Comparison of ENCODE assay signal across 10 mouse cellular contexts in the genomic region with DNA sequence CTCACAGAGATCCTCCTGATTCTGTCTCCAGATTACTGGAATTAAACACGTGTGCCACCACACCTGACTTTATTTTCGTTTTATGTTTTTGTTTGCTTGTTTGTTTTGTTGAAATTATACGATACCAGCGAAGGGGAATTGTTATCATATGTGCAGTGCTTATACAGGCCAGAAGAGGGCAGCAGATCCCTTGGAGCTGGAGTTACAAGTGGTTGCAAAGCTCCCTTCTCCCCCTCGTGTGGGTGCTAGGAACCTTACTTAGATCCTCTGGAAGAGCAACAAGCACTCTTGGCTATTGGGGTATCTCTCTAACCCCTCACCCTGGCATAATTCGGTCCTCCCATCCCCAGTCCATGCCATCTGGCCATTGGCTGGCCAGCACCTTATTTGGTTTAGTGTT. TPM values are rescaled to one million over a fixed set of nuclear protein-coding genes. Genes with fewer than 3 reads are reported as not detected.
DNase-seq lines count a peak whose midpoint lies in the region; ATAC-seq and TF ChIP-seq lines count a peak whose summit lies in the region.
"Had no signal": no experiment of that assay in that cellular context is flagged by ENCODE, and none has a peak within 500 bp of the region (broad histone marks: within the 10 kb centered on the region; RNA-seq: fewer than 3 reads in every experiment).

No protein-coding gene starts in this region.

- in situ Hi-C loops in CH12.LX (cut with MboI; ENCODE audit: low pct_ligation_motif_present, low pct_unique_long_range_greater_than_20kb, low sequenced_read_pairs), result loop anchor here (10.0 kb wide), 1 partner anchor 74 kb away; no protein-coding TSS in a partner anchor
- in situ Hi-C loops in Patski (cut with MboI; ENCODE audit: low pct_unique_long_range_greater_than_20kb), result loop anchor here (5.0 kb wide), 2 partner anchors 72 to 177 kb away; no protein-coding TSS in a partner anchor

- H3K79me2 ChIP-seq in CH12.LX (replicated peaks; ENCODE audit: control insufficient read depth, extremely low read depth, insufficient read depth, poor library complexity, severe bottlenecking), result no peaks in the 10 kb centered on the region

- H3K9me3 ChIP-seq in kidney, embryonic 14.5 days (ENCODE audit: control insufficient read depth, low read length), result 0 out of 2 replicates have a peak, but pooled peaks cover 3% of the 10 kb centered on the region
- peaks cover 15% of the 10 kb centered on the region for H3K9me3 ChIP-seq in CH12.LX (replicated peaks; ENCODE audit: low read length)
- peaks cover 3% of the 10 kb centered on the region; the same call in 1 of the 2 replicates for H3K9me3 ChIP-seq in heart, embryonic 11.5 days (replicated peaks; ENCODE audit: control insufficient read depth, low read length)

- dilution Hi-C loops in CH12.LX (cut with MboI; ENCODE audit: extremely low pct_ligation_motif_present, extremely low pct_unique_long_range_greater_than_20kb, low sequenced_read_pairs), result no loop called here

- ATAC-seq in kidney, embryonic 14.5 days (ENCODE audit: low FRiP score, low TSS enrichment), result no peak
- ATAC-seq in Patski, result no peak
- peak; percentile 80 for ATAC-seq in megakaryocyte progenitor cell, adult 5-6 weeks (replicated peaks; ENCODE audit: poor library complexity)
- ATAC-seq in heart, embryonic 11.5 days (replicated peaks; ENCODE audit: insufficient number of reproducible peaks, low FRiP score, low TSS enrichment), result no peak

- H3K4me2 ChIP-seq in kidney, embryonic 14.5 days (replicated peaks; ENCODE audit: low read depth, low read length), result no peak overlapping the region
- no peak overlapping the region for H3K4me2 ChIP-seq in CH12.LX (ENCODE audit: insufficient read depth, low read depth, poor library complexity, severe bottlenecking)
- H3K4me2 ChIP-seq in heart, embryonic 11.5 days, result no peak overlapping the region
- H3K4me2 ChIP-seq: heart, embryonic 13.5 days had no signal

- H3K9ac ChIP-seq in kidney, embryonic 14.5 days (ENCODE audit: low read depth, low read length), result no peak overlapping the region
- no peak overlapping the region for H3K9ac ChIP-seq in CH12.LX (ENCODE audit: insufficient read depth, low read depth)
- H3K9ac ChIP-seq in heart, embryonic 11.5 days (ENCODE audit: low read depth, low read length), result no peak overlapping the region
- H3K9ac ChIP-seq: heart, embryonic 13.5 days had no signal

- H3K27me3 ChIP-seq in kidney, embryonic 14.5 days (ENCODE audit: control insufficient read depth, insufficient read depth, low read length), result no peaks in the 10 kb centered on the region
- no peaks in the 10 kb centered on the region for H3K27me3 ChIP-seq in CH12.LX (replicated peaks)
- H3K27me3 ChIP-seq in Patski, result no peaks in the 10 kb centered on the region
- H3K27me3 ChIP-seq in heart, embryonic 11.5 days (ENCODE audit: control insufficient read depth, insufficient read depth, low read length), result no peaks in the 10 kb centered on the region
- H3K27me3 ChIP-seq: heart, embryonic 13.5 days had no signal

- 51% methylated on average over 6 of the region's 6 CpGs for WGBS in kidney, embryonic 14.5 days
- 38% methylated on average over 6 of the region's 6 CpGs for WGBS in heart, embryonic 11.5 days (ENCODE audit: insufficient replicate concordance)

- no peak overlapping the region for H3K4me3 ChIP-seq in kidney, embryonic 14.5 days (ENCODE audit: low read length)
- H3K4me3 ChIP-seq in CH12.LX (replicated peaks in 1 of 3; ENCODE audit: low read depth in 2 of 3, low read length in 2 of 3, poor library complexity in 1 of 3), result no peak overlapping the region
- H3K4me3 ChIP-seq in heart, embryonic 11.5 days (ENCODE audit: low read depth, low read length), result no peak overlapping the region
- H3K4me3 ChIP-seq: heart, embryonic 13.5 days had no signal

- CTCF ChIA-PET in Patski (lab: Charles Lee), result interaction anchor here (1.2 to 2.2 kb wide), 4 partner anchors 71 to 105 kb away, joined by 3 to 6 read pairs (median 4); a partner anchor contains a TSS

- POLR2A ChIA-PET in Patski (lab: Charles Lee), result no interaction called here

- no peak for TF ChIP-seq EP300 in CH12.LX (IDR thresholded peaks at IDR 0.05; ENCODE audit: low read length)

- no peak overlapping the region for H3K27ac ChIP-seq in kidney, embryonic 14.5 days (ENCODE audit: low read depth, low read length)
- no peak overlapping the region for H3K27ac ChIP-seq in CH12.LX (ENCODE audit: insufficient read depth, low read depth)
- H3K27ac ChIP-seq in heart, embryonic 11.5 days (ENCODE audit: low read depth, low read length), result no peak overlapping the region
- H3K27ac ChIP-seq: heart, embryonic 13.5 days had no signal

- peak; percentile 54 to 65; a peak in 3 of 4 replicates for TF ChIP-seq CTCF in CH12.LX (conservative IDR thresholded peaks at IDR 0.05 in 1 of 2, IDR thresholded peaks at IDR 0.05 in 1 of 2; ENCODE audit: low read depth in 2 of 2, low read length in 2 of 2)
- TF ChIP-seq CTCF in Patski (IDR thresholded peaks at IDR 0.05), result peak; percentile 73

- no peaks in the 10 kb centered on the region for H3K4me1 ChIP-seq in kidney, embryonic 14.5 days (ENCODE audit: control insufficient read depth, insufficient read depth, low read length)
- H3K4me1 ChIP-seq in CH12.LX (ENCODE audit: control insufficient read depth in 1 of 2, insufficient read depth in 2 of 2), result no peaks in the 10 kb centered on the region
- no peaks in the 10 kb centered on the region for H3K4me1 ChIP-seq in heart, embryonic 11.5 days (ENCODE audit: control insufficient read depth, insufficient read depth, low read length)

- no peak for TF ChIP-seq POLR2A in CH12.LX (IDR thresholded peaks at IDR 0.05; ENCODE audit: low read depth, low read length)

- peak; percentile 56 for TF ChIP-seq RAD21 in CH12.LX (IDR thresholded peaks at IDR 0.05; ENCODE audit: low read depth, low read length)

- no peaks in the 10 kb centered on the region for H3K36me3 ChIP-seq in kidney, embryonic 14.5 days (ENCODE audit: control insufficient read depth, insufficient read depth, low read length)
- no peaks in the 10 kb centered on the region for H3K36me3 ChIP-seq in CH12.LX (replicated peaks in 1 of 2; ENCODE audit: control insufficient read depth in 1 of 2, insufficient read depth in 1 of 2, low read length in 1 of 2)
- no peaks in the 10 kb centered on the region for H3K36me3 ChIP-seq in heart, embryonic 11.5 days (ENCODE audit: control insufficient read depth, insufficient read depth, low read length)
- H3K36me3 ChIP-seq: heart, embryonic 13.5 days had no signal

- peak; percentile 40 for DNase-seq in kidney, postnatal 10 days
- DNase-seq in CH12.LX (ENCODE audit: extremely low read depth) (peak; percentile 34), Patski (ENCODE audit: low read depth, low spot score) (no peak)
- no peak for DNase-seq in urinary bladder, postnatal 10 days (ENCODE audit: low spot score)
- DNase-seq: cerebellum, postnatal 36 days; left cerebral cortex, postnatal 4 days had no signal

TF ChIP-seq in CH12.LX, 34 proteins besides CTCF, POLR2A, EP300 and RAD21:
- TF ChIP-seq IRF4 (IDR thresholded peaks at IDR 0.05; ENCODE audit: low read depth, low read length) (no peak), SMC3 (IDR thresholded peaks at IDR 0.05; ENCODE audit: low read depth, low read length) (peak; percentile 60)

RNA-seq across cellular contexts. Expression of a gene that starts 24.7 kb away (rescaled TPM):
- 45.6 and 76.7 TPM in 2 replicates for polyA plus RNA-seq in kidney, embryonic 14.5 days (2014; fragmentation: Nextera tagmentation; extraction: Ambion mirVana)
- total RNA-seq in CH12.LX (2012; rRNA removed), result 118 and 128 TPM in 2 replicates
- total RNA-seq in CH12.LX (2014; rRNA removed), result 159 TPM in 2 replicates
- 163 and 195 TPM in 2 replicates for polyA plus RNA-seq in CH12.LX (2012; ENCODE audit: insufficient read length, low read depth)
- 145 TPM for polyA plus RNA-seq in Patski (2021)
- total RNA-seq in megakaryocyte progenitor cell, adult 5-6 weeks (2015), result 125 and 140 TPM in 2 replicates
- 169 and 175 TPM in 2 replicates for total RNA-seq in megakaryocyte progenitor cell, adult 5-6 weeks (2017)
- polyA plus RNA-seq in heart, embryonic 11.5 days (2014; fragmentation: Nextera tagmentation; extraction: Ambion mirVana), result 54.1 and 54.8 TPM in 2 replicates

RNA-seq across cellular contexts. Expression of a gene that starts 50.4 kb away (rescaled TPM):
- polyA plus RNA-seq in kidney, embryonic 14.5 days (2014; fragmentation: Nextera tagmentation; extraction: Ambion mirVana), result 3.1 and 3.4 TPM in 2 replicates
- total RNA-seq in CH12.LX (2012; rRNA removed) (17.3 and 29.8 TPM in 2 replicates), CH12.LX (2014; rRNA removed) (15.2 and 18.3 TPM in 2 replicates)
- polyA plus RNA-seq in CH12.LX (2012; ENCODE audit: insufficient read length, low read depth) (13.0 and 17.4 TPM in 2 replicates), Patski (2021) (0.08 TPM)
- 0.10 and 0.22 TPM in 2 replicates for total RNA-seq in megakaryocyte progenitor cell, adult 5-6 weeks (2015)
- total RNA-seq in megakaryocyte progenitor cell, adult 5-6 weeks (2017), result 0.20 TPM in 1 of 2 replicates, not detected in the other
- polyA plus RNA-seq in heart, embryonic 11.5 days (2014; fragmentation: Nextera tagmentation; extraction: Ambion mirVana), result 1.2 and 1.3 TPM in 2 replicates

Comparison
In these comparisons a context has a peak if more than half of its experiments do, and no peak if none do; other contexts are left out.
1. DNase-seq: peak in kidney, postnatal 10 days (single experiment) and CH12.LX (single experiment); none in Patski (single experiment) and urinary bladder, postnatal 10 days (single experiment).